Mouse (Mus musculus) layer of hippocampus, adult 2 months (tissue): ENCODE data around the gene Emid1. TPM values are rescaled to one million over a fixed set of nuclear protein-coding genes. Genes with fewer than 3 reads are reported as not detected.
A peak's percentile ranks its signal among the peaks of the same experiment; 100 is the strongest.

Experiments
- DNase-seq, 2 experiments: peaks; one replicate each; pipeline ENCODE4 v3.0.0; 2022; ENCODE audit warnings: low spot score in 2 of 2
- H3K27ac ChIP-seq: fragments of 200-600 bp; 2 replicates; pipeline ENCODE4 v1.8.1; 2022
- H3K4me3 ChIP-seq: fragments of 200-600 bp; 2 replicates; pipeline ENCODE4 v1.8.1; 2022; ENCODE audit warnings: mild to moderate bottlenecking
- CTCF ChIP-seq: fragments of 200-600 bp; conservative IDR thresholded peaks from 2 replicates; pipeline ENCODE4 v1.8.1; 2022; ENCODE audit warnings: antibody characterized with exemption, mild to moderate bottlenecking, moderate library complexity
- total RNA-seq, 2 experiments: library from RNA; stranded (reverse); gene quantifications; 2 replicates each; pipeline ENCODE4 v1.2.3; 2021

Gene Emid1
- total RNA-seq, 2 experiments from 2014 or later = 4.2 to 4.9 TPM

DNA sequence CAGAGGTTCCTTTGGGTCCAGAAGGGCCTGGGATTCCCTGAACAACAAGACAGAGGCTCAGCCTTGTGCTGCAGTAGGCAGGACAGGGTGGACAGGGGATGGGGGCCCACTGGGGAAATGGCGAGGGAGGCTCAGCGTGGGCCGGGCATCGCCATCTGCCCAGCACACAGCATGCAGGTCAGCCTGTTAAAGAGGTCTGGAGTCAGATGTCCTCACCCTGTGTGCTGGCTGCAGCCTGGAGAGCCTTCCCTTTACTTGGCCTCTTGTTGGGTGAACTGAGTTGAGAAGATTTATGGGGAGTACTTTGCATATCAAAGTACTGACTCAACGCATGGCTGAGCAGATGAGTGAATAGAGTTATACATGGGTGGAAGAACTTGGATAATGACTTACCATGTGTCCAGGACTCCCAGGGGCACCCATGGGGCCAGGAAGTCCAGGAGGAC is 23.0 kb downstream of the Emid1 start:
- TF ChIP-seq CTCF = no peak
- H3K4me3 ChIP-seq = no peak overlapping the region
- no peak overlapping the region for H3K27ac ChIP-seq
- DNase-seq = no peak

DNA sequence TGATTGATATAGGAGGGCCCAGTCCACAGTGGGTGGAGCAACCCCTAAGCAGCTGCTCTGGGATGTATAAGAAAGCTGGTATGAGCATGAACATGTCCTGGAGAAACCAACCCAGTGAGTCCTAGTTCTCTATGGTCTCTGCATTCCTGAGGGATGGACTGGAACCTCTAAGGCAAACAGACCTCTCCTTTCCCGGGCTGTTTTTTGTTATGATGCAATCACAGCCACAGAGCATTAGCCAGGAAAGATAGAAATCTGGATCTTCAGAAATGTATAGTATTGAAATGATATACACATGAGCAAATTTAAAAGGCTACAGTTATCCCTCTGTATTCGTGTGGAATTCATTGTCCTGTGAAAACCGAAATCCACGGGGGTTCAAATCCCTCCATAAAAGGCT is 26.3 kb downstream of the Emid1 start:
- no peak for TF ChIP-seq CTCF

DNA sequence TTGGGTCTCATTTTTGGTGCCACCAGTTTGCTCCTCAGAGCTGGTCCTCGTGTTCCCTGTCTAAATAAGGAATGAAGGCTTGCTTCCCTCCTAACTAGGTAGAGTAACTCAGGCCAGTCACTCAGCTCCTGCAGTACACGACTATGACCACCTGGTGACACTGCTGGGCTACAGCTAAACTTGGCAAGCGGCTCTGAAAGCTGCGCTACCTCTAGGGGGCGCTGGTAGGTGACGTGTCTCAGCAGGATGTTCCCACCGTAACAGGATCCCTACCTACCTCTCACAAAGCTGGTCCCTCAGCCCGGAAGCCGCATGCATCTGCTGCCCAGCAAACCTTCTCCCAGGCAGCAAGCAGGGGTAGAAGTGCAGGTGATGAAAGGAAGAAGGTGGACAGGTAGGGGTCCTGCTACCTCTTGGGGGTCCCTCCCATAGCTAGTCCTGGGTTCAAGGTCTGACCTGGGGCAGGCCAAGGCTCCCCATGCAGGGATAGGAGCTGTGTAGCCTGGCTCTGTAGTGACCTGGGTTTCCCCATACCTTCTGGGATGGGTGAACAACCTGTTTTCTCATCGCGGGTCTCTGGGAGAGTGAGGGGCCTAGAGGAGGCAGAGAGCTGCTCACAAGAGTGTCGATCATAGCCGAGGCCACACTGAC is 37.0 kb downstream of the Emid1 start:
- DNase-seq = peak; percentile 79 to 91
- no peak overlapping the region for H3K4me3 ChIP-seq
- TF ChIP-seq CTCF = peak; percentile 100
- no peak overlapping the region for H3K27ac ChIP-seq

More for the DNA sequence above, 26.3 kb downstream of the Emid1 start:
- no peak overlapping the region for H3K4me3 ChIP-seq
- no peak for DNase-seq
- H3K27ac ChIP-seq = no peak overlapping the region

DNA sequence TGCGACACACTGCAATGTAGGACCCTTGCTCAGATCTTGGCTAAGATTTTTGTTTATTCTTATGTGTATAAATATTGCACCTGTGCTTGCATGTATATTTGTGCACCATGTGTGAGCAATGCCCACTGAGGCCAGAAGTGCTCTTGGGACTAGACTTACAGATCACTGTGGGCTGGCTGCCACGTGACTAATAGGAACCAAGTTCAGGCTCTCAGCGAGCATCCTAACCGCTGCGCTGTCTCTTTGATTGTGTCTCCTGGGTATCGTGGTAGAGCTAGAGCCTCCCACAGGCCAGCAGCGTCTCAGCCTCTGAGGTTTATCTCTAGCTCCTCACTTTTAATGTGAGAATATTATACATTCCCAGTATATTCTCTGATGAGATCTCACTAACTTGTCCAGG is 38.4 kb downstream of the Emid1 start:
- TF ChIP-seq CTCF = no peak
- Histone ChIP-seq H3K4me3 (no peak overlapping the region), H3K27ac (no peak overlapping the region)
- DNase-seq = no peak

DNA sequence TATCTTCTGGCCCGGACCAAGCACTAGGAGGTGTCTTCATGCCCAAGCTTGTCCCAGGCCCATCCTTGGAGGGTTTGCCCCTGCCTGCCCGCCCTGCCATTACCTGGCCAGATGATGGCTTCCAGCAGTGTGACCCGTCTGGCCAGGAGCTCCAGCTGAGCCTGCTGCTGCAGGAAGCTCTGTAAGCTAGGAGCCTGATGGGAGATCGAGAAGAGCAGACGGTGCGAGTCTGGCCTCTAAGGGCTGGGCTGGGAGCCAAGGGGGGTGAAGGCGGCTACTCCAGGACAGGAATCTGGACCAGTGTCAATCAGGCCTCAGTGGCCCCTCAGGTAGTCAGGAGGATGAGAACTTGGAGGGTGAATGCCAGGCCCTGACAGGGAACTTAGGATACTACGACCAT is 42.6 kb downstream of the Emid1 start:
- no peak for TF ChIP-seq CTCF

DNA sequence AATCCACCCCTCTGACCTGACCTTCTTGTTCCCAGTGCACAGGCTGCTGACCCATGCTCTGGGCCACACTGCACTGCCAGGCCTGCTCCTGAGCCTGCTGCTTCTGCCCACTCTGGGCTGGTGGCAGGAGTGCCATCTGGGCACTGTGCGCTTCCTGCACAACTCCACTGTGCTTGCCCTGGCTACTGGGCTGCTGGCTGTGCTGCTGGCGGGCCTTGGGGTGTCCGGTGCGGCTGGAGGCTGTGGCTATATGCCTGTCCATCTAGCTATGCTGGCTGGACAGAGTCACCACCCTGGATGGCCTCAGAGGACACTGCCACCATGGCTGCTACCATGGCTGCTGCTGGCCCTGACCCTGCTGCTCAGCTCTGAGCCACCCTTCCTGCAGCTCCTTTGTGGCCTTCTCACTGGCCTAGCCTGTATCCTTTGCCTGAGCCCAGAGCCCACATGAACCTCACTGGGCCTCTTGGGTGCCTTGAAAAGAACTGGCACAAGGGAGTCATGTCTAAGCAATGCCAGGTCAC is 48.0 kb downstream of the Emid1 start:
- Histone ChIP-seq H3K4me3 (no peak overlapping the region), H3K27ac (no peak overlapping the region)
- no peak for TF ChIP-seq CTCF
- DNase-seq = no peak

More for the DNA sequence above, 42.6 kb downstream of the Emid1 start:
- Histone ChIP-seq H3K27ac (no peak overlapping the region), H3K4me3 (no peak overlapping the region)
- no peak for DNase-seq

DNA sequence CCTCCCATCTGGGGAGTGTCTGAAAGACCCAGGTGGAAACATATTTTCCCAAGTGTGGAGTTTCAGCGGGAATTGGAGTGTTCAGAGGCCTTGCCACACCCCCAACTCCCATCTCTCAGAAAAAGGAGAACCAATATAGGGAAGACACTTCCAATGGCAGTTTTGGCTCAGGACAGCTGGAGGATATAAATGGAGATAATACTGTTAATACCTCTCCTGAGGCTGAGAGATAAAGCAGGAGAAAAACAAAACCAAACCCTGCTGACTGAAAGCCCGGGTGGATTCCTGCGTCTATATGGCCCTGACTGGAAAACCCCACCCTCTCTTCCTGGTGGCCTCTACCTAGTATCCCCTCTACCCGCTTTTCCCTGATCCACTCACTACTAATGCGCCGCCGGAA is 49.7 kb downstream of the Emid1 start:
- Histone ChIP-seq H3K27ac (no peak overlapping the region), H3K4me3 (no peak overlapping the region)
- no peak for DNase-seq
- no peak for TF ChIP-seq CTCF

DNA sequence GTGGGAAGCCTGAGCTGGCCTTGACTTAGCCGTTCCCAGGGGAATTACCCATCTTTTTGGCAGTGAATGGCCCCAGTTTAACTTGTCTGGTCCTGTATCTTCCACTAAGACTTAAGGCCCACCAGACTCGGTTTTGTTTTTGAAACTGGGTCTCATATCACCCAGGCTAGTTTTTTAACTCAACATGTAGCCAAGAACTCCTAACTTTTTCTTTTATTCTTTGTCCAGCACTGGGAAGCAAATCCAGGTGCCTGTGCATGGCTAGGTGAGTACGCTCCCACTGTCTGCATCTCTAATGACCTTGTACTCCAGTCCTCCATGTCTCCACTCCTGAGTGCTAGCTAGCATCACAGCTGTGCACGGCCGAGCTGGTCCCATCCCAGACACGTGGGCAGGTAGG is 50.4 kb downstream of the Emid1 start:
- TF ChIP-seq CTCF = no peak
- Histone ChIP-seq H3K4me3 (no peak overlapping the region), H3K27ac (no peak overlapping the region)
- DNase-seq = no peak

DNA sequence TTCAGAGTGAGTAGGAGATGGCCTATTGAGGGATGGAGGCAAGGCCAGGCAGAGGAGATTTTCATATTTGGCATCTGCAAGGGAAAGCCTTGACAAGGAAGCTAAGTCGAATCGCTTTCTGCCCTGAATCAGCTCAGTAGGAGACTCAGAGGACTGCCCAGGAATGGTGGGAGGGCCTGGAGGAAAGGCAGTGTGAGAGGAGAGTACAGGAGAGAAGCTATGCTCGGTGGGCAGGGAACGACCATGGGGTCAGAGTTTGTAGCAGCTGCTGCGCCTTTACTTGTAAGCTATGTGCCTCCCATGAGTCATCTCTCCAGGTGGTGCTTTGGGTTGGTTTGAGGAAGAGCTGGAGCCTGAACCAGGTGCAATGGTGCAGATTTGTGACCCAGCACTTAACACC is 51.3 kb downstream of the Emid1 start:
- no peak for TF ChIP-seq CTCF
- no peak for DNase-seq
- Histone ChIP-seq H3K4me3 (no peak overlapping the region; the same call in 1 of the 2 replicates), H3K27ac (peak overlapping the region; percentile 32; the same call in 1 of the 2 replicates)

DNA sequence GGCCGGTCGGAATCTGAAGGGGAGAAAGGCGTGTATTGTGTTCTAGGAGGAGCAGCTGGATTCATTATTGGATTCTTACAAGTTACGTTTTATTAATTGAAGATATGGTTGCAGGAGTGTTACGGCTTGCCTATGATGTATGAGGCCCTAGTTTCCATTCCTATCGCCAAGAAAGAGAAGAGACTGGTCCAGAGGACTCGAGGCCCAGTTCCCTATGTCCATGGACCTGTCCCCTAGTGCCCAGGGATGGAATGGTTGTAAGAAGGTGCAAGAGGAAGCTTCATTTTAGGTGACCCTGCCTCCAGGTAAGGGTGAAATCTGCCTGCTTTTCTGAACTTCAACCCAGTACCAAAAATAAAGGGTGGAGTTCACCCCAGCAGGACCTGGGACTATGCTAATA is 51.8 kb downstream of the Emid1 start:
- Histone ChIP-seq H3K4me3 (peak overlapping the region; percentile 94), H3K27ac (peak overlapping the region; percentile 100)
- DNase-seq = no peak
- TF ChIP-seq CTCF = peak; percentile 36

DNA sequence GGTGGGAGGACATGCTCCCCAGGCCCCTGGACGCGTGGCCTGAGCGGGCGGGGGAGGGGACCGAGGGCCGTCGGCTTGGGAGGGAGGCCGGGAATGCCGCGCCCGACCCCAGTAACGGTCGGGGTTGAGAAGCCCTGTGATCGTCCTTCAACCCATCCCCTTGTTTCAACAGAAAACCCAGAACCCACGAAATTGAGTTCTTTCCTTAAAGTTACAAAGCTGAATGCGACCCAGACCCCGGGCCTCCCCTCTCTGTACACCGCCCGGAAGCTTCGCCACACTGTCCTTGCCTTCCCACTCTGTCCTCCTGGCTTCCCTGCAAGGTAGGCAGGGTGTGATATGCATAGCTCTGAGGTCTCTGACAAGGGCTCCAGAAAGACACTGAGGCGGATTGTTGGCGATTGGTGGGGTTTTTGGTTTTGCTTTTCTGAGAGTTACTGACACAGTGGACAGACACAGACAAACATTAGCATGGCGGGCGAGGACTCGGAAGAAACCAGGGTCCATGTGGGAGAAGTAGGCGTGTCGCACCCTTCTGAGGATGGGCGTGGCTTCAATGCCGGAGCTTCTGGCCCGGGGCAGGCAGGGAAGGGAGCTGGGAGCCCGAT is 52.4 kb downstream of the Emid1 start:
- Histone ChIP-seq H3K27ac (peak overlapping the region; percentile 100), H3K4me3 (peak overlapping the region; percentile 94)
- DNase-seq = peak; percentile 72 to 79
- TF ChIP-seq CTCF = no peak

DNA sequence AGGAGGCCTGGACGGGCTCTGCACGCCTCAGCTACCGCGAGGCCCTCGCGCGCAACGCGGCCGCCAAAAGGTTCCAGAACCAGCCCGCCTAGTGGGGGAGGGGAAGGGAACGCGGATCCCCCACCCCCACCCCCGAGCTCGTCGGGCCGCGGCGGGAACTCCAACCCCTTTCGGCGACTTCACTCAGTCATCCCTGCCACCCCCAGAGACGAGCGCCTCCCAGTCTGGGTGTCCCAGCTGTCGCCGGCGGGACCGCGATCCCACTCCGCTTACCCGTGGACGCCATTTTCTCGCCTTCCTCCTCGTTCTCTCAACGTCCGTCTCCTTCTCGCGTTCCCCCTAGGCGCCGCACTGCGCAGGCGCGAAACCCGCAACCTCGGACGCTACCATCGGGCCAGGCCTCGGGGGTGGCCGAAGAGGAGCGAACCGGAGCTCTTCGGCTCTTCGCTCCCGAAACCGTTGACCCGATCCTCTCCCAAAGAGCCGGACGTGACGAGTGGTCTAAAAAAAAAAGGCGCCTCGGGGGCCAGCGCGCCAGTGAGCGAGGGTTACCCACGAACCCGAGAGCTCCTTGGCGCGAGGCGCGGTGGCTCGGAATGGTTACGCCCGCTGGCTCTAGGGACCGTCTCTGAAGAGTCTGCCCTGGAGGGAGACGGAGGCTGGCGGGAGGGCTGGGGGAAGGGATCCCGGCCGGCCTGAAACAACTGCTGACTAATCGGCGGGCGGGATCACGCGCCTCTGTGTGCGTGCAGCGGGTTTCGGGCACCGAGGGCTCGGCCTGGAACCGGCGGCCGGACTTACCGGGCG is 53.1 kb downstream of the Emid1 start, which contains the start of the genes Rhbdd3 and Ewsr1:
Gene Rhbdd3 (plus strand): TSS at position 191 of the 807 bp plus-strand sequence.
Gene Ewsr1 (minus strand): TSS at position 531 of the 807 bp plus-strand sequence.
- Histone ChIP-seq H3K27ac (peak within 1 kb of the TSS; percentile 100), H3K4me3 (peak within 1 kb of the TSS; percentile 94)
- peak; percentile 93 to 98 for DNase-seq
- no peak for TF ChIP-seq CTCF
